Mouse (Mus musculus): ENCODE results near the gene 1700123O20Rik.

- TF ChIP-seq CTCF (IDR thresholded peaks at IDR 0.05; ENCODE audit: borderline replicate concordance, extremely low read depth, insufficient read depth, insufficient read length), result no peak
- no peak for TF ChIP-seq POLR2A (IDR thresholded peaks at IDR 0.05; ENCODE audit: borderline replicate concordance, extremely low read depth, insufficient read depth, insufficient read length, poor library complexity, severe bottlenecking)
These were observed 49.2 kb downstream of the 1700123O20Rik start for GRCm38 (mm10) chr14:54735221-54735620.
